Mouse (Mus musculus): ENCODE data around the gene Pcnx3. TPM values are rescaled to one million over a fixed set of nuclear protein-coding genes. Genes with fewer than 3 reads are reported as not detected.
A peak's percentile ranks its signal among the peaks of the same experiment; 100 is the strongest.

Pcnx3 gene
- total and polyA plus RNA-seq, 3 experiments, result 7.1 to 34.5 (median 28.6) TPM

- in situ Hi-C loops (cut with MboI; ENCODE audit: low pct_ligation_motif_present, low pct_unique_long_range_greater_than_20kb, low sequenced_read_pairs), result no loop called here
- H3K4me1 ChIP-seq (ENCODE audit: control insufficient read depth in 1 of 2, insufficient read depth in 2 of 2), result peaks cover 16 to 46% of the 10 kb centered on the region in 2 experiments
- H3K4me2 ChIP-seq (ENCODE audit: insufficient read depth, low read depth, poor library complexity, severe bottlenecking), result peak within 1 kb of the TSS; percentile 82
- H3K9me3 ChIP-seq (replicated peaks; ENCODE audit: low read length), result no peaks in the 10 kb centered on the region
- H3K27ac ChIP-seq (ENCODE audit: insufficient read depth, low read depth), result no peak within 1 kb of the TSS
- H3K4me3 ChIP-seq (replicated peaks in 1 of 3; ENCODE audit: low read depth in 2 of 3, low read length in 2 of 3, poor library complexity in 1 of 3), result peak within 1 kb of the TSS; percentile 64 to 87 (median 74)
- peaks cover 6% of the 10 kb centered on the region for H3K27me3 ChIP-seq (replicated peaks)
- peaks cover 0 to 16% of the 10 kb centered on the region in 2 experiments for H3K36me3 ChIP-seq (replicated peaks in 1 of 2; ENCODE audit: control insufficient read depth in 1 of 2, insufficient read depth in 1 of 2, low read length in 1 of 2)
- dilution Hi-C loops (cut with MboI; ENCODE audit: extremely low pct_ligation_motif_present, extremely low pct_unique_long_range_greater_than_20kb, low sequenced_read_pairs), result no loop called here
- TF ChIP-seq MXI1 (IDR thresholded peaks at IDR 0.05; ENCODE audit: low read depth, low read length), result peak; percentile 68
- TF ChIP-seq EP300 (IDR thresholded peaks at IDR 0.05; ENCODE audit: low read length), result no peak
- TF ChIP-seq PAX5 (IDR thresholded peaks at IDR 0.05; ENCODE audit: low read length), result no peak
- no peak for TF ChIP-seq RAD21 (IDR thresholded peaks at IDR 0.05; ENCODE audit: low read depth, low read length)
- TF ChIP-seq TCF12 (IDR thresholded peaks at IDR 0.05; ENCODE audit: low read depth, low read length), result peak; percentile 52; the same call in 1 of the 2 replicates
- TF ChIP-seq KAT2A (IDR thresholded peaks at IDR 0.05; ENCODE audit: insufficient replicate concordance, low read length), result no peak
- no peak; the same call in 1 of the 2 replicates for TF ChIP-seq UBTF (IDR thresholded peaks at IDR 0.05; ENCODE audit: low read depth, low read length)
- TF ChIP-seq ETS1 (conservative IDR thresholded peaks at IDR 0.05; ENCODE audit: low read depth, low read length), result no peak
- TF ChIP-seq RCOR1 (conservative IDR thresholded peaks at IDR 0.05; ENCODE audit: low read depth, low read length), result no peak
- TF ChIP-seq MYC (IDR thresholded peaks at IDR 0.05; ENCODE audit: low read depth, low read length), result no peak
- no peak for TF ChIP-seq E2F4 (IDR thresholded peaks at IDR 0.05; ENCODE audit: insufficient replicate concordance, low read depth, low read length)
- TF ChIP-seq USF1 (IDR thresholded peaks at IDR 0.05; ENCODE audit: low read depth, low read length), result no peak
- peak; percentile 86 for TF ChIP-seq POLR2A (IDR thresholded peaks at IDR 0.05; ENCODE audit: low read depth, low read length)
- TF ChIP-seq CTCF (conservative IDR thresholded peaks at IDR 0.05 in 1 of 2, IDR thresholded peaks at IDR 0.05 in 1 of 2; ENCODE audit: low read depth in 2 of 2, low read length in 2 of 2), result no peak
- no peak for TF ChIP-seq BHLHE40 (IDR thresholded peaks at IDR 0.05; ENCODE audit: low read depth, low read length)
- TF ChIP-seq POLR2AphosphoS2 (IDR thresholded peaks at IDR 0.05; ENCODE audit: low read depth, low read length), result 0 out of 2 replicates have a peak, but pooled peaks have one; percentile 90
- TF ChIP-seq HCFC1 (IDR thresholded peaks at IDR 0.05; ENCODE audit: low read depth, low read length), result peak; percentile 55
- TF ChIP-seq ELF1 (IDR thresholded peaks at IDR 0.05; ENCODE audit: low read depth, low read length), result no peak
- TF ChIP-seq CHD2 (IDR thresholded peaks at IDR 0.05; ENCODE audit: low read length), result peak; percentile 31; the same call in 1 of the 2 replicates
- TF ChIP-seq TBP (conservative IDR thresholded peaks at IDR 0.05; ENCODE audit: low read depth, low read length), result no peak
- TF ChIP-seq NELFE (IDR thresholded peaks at IDR 0.05; ENCODE audit: low read depth, low read length), result peak; percentile 67
- no peak for TF ChIP-seq ZNF384 (IDR thresholded peaks at IDR 0.05; ENCODE audit: low read depth, low read length)
- TF ChIP-seq MAFK (IDR thresholded peaks at IDR 0.05; ENCODE audit: insufficient replicate concordance, low read length), result no peak
- TF ChIP-seq MAX (IDR thresholded peaks at IDR 0.05; ENCODE audit: low read length), result no peak
- TF ChIP-seq SMC3 (IDR thresholded peaks at IDR 0.05; ENCODE audit: low read depth, low read length), result no peak
- TF ChIP-seq MEF2A (IDR thresholded peaks at IDR 0.05; ENCODE audit: borderline replicate concordance, low read depth, low read length), result 0 out of 2 replicates have a peak, but pooled peaks have one; percentile 15
- TF ChIP-seq ZMIZ1 (IDR thresholded peaks at IDR 0.05; ENCODE audit: low read depth, low read length), result peak; percentile 85
- peak; percentile 64; the same call in 1 of the 2 replicates for TF ChIP-seq SIN3A (IDR thresholded peaks at IDR 0.05; ENCODE audit: low read length)
- TF ChIP-seq MAZ (IDR thresholded peaks at IDR 0.05; ENCODE audit: low read depth, low read length), result peak; percentile 74
- H3K9ac ChIP-seq (ENCODE audit: insufficient read depth, low read depth), result peak within 1 kb of the TSS; percentile 70
- peak; percentile 80 for DNase-seq (ENCODE audit: extremely low read depth)
- H3K79me2 ChIP-seq (replicated peaks; ENCODE audit: control insufficient read depth, extremely low read depth, insufficient read depth, poor library complexity, severe bottlenecking), result peaks cover 8% of the 10 kb centered on the region; the same call in 1 of the 2 replicates
Observed at GRCm38 (mm10) chr19:5729444-5729815, 40.7 kb upstream of the Pcnx3 start, which contains the start of gene Fam89b. TSS of gene Fam89b (minus strand) at chr19:5729653.
